Mouse (Mus musculus) layer of hippocampus, postnatal 10 days (tissue): ENCODE results near the gene Alg9. TPM values are rescaled to one million over a fixed set of nuclear protein-coding genes. Genes with fewer than 3 reads are reported as not detected.

ENCODE experiments used
- DNase-seq, 2 experiments: peaks; one replicate each; pipeline ENCODE4 v3.0.0; 2021; ENCODE audit warnings: low spot score in 2 of 2
- total RNA-seq, 2 experiments: library from RNA; stranded (reverse); gene quantifications; 2 replicates each; pipeline ENCODE4 v1.2.3; 2021

Alg9 gene
- total RNA-seq, 2 experiments from 2014 or later, result 35.3 to 35.6 TPM

- DNase-seq, result no peak
These were observed 109.3 kb downstream of the Alg9 start for GRCm38 (mm10) chr9:50884093-50884492.

- DNase-seq, result peak; percentile 39
These were observed 110.2 kb downstream of the Alg9 start for GRCm38 (mm10) chr9:50884741-50885599.

- DNase-seq, result no peak
These were observed 110.8 kb downstream of the Alg9 start for GRCm38 (mm10) chr9:50885600-50885987.

GRCm38 (mm10) chr9:50886870-50887269 lies 112.1 kb downstream of the Alg9 start:
- DNase-seq, result no peak

GRCm38 (mm10) chr9:50887351-50887750 lies 112.5 kb downstream of the Alg9 start:
- DNase-seq, result no peak

GRCm38 (mm10) chr9:50889211-50889610 lies 114.4 kb downstream of the Alg9 start:
- no peak for DNase-seq

GRCm38 (mm10) chr9:50889964-50890363 lies 115.1 kb downstream of the Alg9 start:
- DNase-seq, result no peak

- DNase-seq, result no peak
These were observed 115.8 kb downstream of the Alg9 start for GRCm38 (mm10) chr9:50890494-50891090.

Other genes with a start within 250 kb of the Alg9 start
- gene Pts, start 246.3 kb upstream of the Alg9 start, total RNA-seq, result 10 to 100 TPM; 38.2 to 42.9 TPM
- gene Il18, start 220.2 kb upstream of the Alg9 start, total RNA-seq, result 10 to 100 TPM; 23.8 to 27.2 TPM
- gene Bco2, start 219.8 kb upstream of the Alg9 start, total RNA-seq, result 1 to 10 TPM; 1.9 to 2.0 TPM
- not detected for gene Tex12, start 213.7 kb upstream of the Alg9 start, total RNA-seq
- 100 to 1,000 TPM; 140 to 155 TPM for gene Sdhd, start 171.2 kb upstream of the Alg9 start, total RNA-seq
- gene Timm8b, start 171.1 kb upstream of the Alg9 start, total RNA-seq, result 100 to 1,000 TPM; 217 to 234 TPM
- 1 to 10 TPM; 1.9 to 3.1 TPM for gene Pih1d2, start 157.7 kb upstream of the Alg9 start, total RNA-seq
- gene Nkapd1, start 157.6 kb upstream of the Alg9 start, total RNA-seq, result 10 to 100 TPM; 24.4 to 26.4 TPM
- gene Dlat, start 115.2 kb upstream of the Alg9 start, total RNA-seq, result 100 to 1,000 TPM; 128 to 140 TPM
- gene Dixdc1, start 35.5 kb upstream of the Alg9 start, total RNA-seq, result 10 to 100 TPM; 65.0 to 66.6 TPM
- 1 to 10 TPM; 1.3 to 1.8 TPM for gene 2310030G06Rik, start 28.5 kb upstream of the Alg9 start, total RNA-seq
- gene Cryab, start 23.7 kb upstream of the Alg9 start, total RNA-seq, result 10 to 100 TPM; 43.1 to 44.7 TPM
- gene Hspb2, start 22.7 kb upstream of the Alg9 start, total RNA-seq, result 1 to 10 TPM in 1 of 2 experiments, under 1 TPM in 1; 0.85 to 1.1 TPM
- gene Fdxacb1, start 6.8 kb upstream of the Alg9 start, total RNA-seq, result 1 to 10 TPM; 5.5 to 6.2 TPM
- 10 to 100 TPM; 25.8 to 29.4 TPM for gene 1110032A03Rik, start 501 bp downstream of the Alg9 start, total RNA-seq
- gene Ppp2r1b, start 70.3 kb downstream of the Alg9 start, total RNA-seq, result 10 to 100 TPM; 18.8 to 19.9 TPM
- 10 to 100 TPM; 39.5 to 39.8 TPM for gene Sik2, start 234.1 kb downstream of the Alg9 start, total RNA-seq